Mouse (Mus musculus) layer of hippocampus, adult 9-10 months (tissue): ENCODE data around the gene Hist1h3c.
"Not testable (repeated sequence)": the region's sequence is repeated elsewhere in the genome, so short reads cannot be mapped to it uniquely, and the experiment has no call there.

Experiments
- DNase-seq: peaks from one replicate; pipeline ENCODE4 v3.0.0; 2022; ENCODE audit warnings: low spot score

Gene Hist1h3c

DNA sequence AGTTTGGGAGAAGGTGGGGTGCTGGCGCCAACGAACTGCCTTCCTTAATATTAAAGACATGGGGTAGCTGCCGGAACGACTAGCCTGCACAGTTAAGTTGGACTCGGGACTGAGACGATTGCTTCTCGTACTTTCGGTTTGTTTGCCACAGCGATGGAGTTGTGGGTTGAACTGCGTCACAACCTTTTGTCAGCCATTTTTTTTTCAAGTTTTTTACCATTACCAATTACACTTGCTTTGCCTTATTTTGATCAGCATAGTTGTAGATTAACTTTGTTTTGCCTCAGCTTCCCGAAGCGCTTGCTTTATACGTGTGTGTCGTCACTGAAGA, 5.5 kb downstream of the Hist1h3c start:
- DNase-seq = no peak

DNA sequence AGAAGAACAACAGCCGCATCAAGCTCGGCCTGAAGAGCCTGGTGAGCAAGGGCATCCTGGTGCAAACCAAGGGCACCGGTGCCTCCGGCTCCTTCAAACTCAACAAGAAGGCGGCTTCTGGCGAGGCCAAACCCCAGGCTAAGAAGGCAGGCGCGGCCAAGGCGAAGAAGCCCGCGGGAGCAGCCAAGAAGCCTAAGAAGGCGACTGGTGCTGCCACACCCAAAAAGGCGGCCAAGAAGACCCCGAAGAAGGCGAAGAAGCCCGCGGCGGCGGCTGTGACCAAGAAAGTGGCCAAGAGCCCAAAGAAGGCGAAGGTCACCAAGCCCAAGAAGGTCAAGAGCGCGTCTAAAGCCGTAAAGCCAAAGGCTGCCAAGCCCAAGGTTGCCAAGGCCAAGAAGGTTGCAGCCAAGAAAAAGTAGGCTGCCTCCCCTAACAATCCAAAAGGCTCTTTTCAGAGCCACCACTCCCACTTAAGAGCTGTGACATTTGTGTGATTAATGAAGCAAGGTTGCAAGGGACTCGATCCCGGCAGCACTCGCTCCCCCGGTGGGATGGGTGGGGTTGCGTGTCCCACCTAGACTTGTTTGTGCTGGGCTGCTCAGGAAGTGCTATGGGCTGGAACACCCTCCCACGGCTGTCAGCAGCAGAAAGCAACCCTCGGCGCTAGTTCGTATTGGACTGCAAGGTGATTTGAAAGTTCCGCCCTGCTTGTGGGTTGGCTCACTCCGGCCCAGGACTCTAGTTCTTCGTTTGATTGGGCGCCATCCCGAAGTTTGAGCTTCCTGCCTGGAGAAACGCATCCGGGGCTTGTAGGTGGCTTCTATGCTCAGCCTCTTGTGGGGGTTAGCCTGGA, 6.1 kb downstream of the Hist1h3c start:
- DNase-seq = peak; percentile 89

DNA sequence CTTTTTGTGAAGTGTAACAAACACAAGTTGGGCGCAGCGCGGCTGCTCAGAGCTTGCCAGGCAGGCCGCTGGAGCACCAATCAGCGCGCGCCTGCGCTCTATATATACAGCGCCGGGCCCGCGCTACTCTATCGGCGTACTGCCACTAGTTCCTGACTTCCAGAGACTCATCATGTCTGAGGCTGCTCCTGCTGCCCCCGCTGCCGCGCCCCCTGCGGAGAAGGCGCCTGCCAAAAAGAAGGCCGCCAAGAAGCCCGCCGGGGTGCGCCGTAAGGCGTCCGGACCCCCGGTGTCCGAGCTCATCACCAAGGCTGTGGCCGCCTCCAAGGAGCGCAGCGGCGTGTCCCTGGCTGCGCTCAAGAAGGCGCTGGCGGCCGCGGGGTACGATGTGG, 6.7 kb downstream of the Hist1h3c start, which contains the start of gene Hist1h1c:
Gene Hist1h1c, plus strand, starts transcription at position 132 of the 392 bp plus-strand sequence.
- peak; percentile 69 for DNase-seq

DNA sequence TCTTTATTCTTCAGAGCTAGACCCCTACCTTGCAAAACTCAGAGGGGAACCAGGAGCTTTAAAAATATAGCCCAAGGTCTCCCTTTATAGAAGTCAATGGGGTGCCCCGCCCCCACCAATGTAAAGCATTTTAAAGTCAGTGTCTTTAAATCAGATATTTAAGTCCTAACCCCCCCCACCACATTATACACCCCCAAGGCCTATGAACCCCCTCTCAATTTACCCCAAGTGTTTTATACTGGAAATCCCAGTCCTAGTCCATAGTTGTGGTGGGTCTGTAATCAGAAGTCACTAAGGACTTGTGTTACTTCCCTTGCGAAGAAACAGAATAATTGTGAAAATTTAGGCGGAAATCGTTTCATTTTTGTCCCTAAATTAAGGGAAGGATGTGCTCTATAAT, 7.4 kb downstream of the Hist1h3c start:
- DNase-seq = no peak

DNA sequence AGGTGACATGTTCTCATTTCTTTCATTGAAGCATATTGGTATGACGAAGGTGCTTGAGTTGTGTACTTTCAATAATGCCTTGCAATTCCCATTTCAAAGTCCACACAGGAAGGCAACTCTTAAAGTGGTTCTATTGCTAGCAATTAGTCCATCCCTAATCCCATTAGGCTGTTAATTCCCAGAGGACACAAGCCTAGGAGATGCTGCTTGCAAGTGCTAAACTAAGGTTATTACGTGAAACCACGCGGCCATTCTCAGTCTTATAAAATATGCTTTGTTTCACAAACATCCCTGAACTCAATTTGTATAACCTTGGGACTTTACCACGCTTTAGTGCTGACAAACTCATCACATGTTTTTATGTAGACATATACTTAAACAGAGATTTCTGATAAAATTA, 8.3 kb downstream of the Hist1h3c start:
- no peak for DNase-seq

DNA sequence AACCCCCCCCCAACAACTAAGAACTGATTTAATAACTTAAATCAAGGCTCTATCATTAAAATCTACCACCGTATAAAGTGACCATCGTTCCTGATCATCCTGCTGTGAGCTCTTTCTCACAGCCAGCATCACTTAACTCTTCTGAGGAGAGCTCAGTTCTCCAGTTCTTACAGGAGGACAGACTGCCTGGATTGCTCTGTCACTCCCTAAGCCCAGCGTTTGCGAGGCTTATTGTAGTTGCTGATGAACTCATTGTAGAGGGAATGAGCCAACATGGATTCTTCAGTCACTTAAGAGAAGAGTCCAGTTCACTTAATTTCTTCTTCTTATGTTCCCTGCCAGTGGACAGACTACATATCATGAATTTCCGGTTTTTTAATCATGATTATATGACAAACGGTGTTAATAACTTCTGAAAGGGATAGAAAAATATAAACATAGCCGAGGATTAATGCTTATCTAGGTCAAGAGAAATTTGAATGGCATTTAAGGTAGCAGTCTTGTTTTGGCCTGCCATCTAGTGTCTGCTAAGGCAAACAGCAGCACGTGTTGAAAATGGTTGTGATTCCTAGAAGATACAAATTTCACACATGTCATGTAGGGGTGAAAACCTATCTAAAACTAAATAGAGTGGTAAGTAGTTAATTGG, 13.1 kb downstream of the Hist1h3c start:
- DNase-seq = no peak

DNA sequence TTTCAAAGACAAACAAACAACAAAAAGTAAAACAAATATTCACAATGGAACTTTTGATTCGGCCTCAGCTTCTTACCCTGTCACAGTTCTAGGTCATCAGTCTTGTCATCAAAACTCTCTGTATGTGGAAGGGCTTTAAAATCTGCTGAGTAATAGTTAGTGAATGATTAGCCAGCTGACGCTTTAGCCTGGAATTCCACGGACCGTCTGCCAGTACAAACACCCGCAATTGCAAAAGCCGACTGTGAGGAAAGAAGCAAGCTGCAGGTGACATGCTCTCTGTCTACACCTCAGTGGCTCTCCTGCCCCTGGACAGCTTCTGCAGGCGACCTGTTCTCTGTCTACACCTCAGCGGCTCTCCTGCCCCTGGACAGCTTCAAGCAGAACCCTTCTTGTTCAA, 14.9 kb downstream of the Hist1h3c start:
- DNase-seq = no peak

DNA sequence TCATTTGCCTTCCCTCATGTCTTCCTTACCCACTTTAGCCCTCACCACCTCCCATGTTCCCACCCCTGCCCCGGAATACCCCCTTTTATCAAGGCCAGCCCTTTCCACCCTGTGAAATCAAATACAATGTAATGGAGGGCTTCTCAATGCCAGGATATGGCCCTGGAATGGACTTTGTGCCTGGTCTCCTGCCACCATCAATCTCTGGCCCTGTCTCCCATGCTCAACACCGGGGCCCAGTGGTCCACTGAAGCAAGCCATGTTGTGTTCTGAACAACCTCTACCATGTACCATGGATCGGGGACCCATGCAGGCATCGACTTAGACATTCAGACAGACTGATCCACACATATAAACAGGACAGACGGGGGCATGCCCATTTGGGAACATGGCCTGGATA, 15.7 kb downstream of the Hist1h3c start:
- DNase-seq = no peak

DNA sequence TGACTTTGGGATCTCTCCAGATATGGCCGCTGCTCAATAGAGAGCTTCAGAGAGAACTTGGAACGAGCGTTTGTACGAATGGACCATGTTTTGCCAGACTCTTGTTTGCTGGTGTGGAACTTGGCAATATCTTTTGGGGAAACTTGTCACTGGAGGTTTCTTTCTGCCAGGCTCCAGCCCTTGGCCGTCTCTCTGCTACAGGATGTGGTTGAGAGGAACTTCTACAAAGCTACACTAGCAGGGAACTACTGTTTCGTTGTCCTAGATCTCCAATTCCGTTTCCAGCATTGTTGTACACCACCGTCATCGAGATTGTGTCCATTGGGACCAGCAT, 16.2 kb downstream of the Hist1h3c start:
- no peak for DNase-seq

DNA sequence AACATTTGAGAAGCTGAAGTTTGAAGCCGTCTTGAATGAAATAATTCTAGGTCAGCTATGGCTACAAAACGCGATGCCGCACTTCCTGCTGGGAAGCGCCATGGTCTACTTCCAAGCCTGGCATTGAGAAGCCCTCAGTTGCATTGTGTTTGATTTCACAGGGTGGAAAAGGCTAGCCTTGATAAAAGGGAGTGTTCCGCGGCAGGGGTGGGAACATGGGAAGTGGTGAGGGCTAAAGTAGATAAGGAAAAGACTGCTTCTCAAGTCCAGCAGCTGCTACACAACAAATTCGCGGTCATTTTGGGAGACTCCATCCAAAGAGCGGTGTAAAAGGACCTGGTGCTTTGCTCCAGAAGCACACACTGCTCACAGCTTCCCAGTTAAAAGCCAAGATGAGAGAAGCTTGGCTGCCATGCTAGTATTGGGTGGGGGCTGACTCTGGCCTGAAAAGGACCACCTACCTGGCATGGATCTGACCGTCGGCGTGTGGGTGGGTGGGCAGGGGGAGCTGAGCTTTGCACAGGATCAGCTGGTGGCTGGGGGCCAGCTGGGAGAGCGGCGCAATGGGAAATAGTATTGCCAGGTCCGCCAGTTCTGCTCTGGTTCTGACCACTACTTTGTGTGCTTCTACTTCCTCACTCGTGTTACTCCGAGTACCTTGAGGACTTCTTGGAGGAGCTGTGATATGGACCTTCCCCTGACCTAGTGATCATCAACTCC, 16.8 kb downstream of the Hist1h3c start:
- no peak for DNase-seq

DNA sequence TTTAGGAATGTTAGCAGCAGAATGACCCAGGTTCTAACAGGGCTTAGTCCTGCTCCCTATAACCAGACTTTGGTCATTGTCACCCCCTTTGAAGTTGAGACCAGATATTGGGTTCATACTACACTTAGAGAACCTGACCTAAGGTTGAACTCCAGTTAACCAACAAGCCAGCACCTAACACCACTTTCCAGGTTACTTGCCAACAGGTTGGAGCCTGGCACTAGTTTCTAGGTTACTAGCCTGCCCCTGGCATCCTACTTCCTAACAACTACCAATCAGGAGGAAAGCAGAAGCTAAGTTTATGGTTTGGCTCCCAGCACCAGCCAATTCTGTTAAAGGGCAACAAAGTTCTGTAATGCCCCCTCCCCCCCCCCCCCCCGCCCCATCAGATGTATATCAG, 20.2 kb downstream of the Hist1h3c start:
- DNase-seq = no peak

DNA sequence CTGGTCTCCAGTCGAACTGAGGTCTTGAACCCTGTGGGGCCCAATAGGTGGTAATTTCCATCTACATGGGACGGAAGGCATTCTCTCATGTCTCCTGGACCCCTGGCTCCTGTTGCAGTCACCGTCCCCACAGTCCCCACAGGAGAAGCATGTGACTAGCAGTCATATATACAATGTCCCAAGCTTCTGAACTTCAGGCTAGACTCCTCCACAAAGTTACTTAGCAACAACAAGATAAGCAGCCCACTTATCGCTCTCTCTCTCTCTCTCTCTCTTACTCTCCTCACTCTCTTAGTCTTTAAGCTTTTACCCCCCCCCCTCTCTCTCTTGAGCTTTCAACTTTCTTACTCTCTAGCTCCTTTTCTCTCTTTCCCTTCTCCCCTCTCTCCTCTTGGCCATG, 21.2 kb downstream of the Hist1h3c start:
- DNase-seq = no peak

DNA sequence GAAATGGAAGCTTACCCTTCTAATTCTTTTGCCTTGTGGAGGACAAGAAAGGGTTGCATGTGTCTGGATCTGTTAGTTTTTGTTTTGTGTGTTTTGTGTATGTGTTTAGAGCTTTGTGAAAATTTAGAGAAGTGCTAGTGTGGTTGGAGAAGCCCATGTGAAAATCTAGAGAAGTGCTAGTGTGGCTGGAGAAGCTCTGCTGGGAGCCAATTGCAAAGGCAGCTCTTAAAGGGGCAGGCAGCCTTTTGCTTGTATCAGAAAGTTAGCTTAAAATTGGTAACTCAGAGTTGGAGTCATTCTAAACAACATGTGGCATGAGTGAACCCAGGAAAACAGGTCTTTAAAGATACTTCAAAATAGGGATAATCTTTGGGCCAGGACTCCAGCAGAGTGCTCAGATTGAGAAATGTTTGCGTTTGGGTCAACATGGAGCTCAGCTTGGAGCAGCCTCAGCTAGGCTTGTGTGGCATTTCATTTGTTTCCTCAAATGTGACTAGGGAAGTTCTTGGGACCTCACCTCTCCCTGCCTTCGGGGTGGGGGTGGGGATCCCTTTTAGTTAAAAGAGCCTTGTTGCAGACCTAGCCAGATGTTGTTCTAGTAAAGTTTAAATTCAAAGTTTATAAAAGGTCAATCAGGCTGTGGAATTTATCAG, 27.7 kb downstream of the Hist1h3c start:
- DNase-seq = not testable (repeated sequence)

DNA sequence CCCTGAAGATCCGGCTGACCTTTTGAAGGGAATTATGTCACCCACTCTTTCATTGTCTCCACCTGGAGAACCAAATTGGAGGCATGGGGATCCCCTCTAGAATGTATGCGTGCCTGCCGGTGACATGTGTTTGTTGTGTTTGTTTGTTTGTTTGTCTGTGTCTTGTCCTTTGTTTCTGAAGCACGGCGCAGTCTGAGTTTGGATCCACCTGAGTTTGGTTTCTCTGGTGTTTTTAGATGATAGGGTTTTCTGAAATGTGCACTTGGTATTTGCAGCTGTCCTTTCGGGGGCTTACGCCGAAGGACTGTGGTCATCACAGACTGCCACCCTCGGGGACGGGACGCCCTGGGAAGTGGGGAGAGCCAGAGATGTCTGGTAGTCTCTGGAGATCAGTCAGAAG, 28.2 kb downstream of the Hist1h3c start:
- no peak for DNase-seq

DNA sequence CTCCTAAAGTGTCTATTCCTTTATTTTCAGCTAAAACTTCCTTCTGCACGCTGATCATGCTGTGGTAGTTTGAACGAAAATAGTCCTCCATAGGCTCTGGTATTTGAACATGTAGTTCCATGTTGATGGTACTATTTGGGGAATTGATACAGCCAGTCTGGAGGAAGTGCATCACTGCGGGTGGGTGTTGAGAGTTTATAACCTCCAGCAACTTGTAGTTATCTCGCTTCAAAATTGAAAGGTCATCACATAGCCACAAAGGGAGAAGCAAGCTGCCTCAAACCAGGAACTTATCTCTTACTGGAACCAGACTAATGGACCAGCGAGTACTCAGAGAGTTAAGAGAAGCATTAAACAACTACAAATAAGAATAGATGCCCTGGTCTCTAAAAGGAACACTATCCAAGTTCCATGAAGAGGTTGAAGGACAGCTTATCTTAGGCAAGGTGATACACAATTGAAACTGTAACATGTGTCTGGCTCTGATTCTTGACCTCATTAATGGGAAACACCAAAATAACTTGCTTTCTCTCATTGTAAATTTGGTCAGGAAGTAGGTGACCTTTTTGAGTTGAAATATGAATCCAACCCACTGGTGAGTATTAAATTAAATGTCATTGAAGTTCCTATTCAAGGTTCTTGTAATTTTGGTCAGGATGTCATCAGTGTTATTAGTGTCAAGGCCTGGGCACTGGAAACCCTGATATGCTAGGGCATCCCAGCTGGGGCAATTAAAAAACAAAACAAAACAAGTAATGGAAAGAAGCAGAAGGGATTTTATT, 28.9 kb downstream of the Hist1h3c start:
- DNase-seq = no peak

DNA sequence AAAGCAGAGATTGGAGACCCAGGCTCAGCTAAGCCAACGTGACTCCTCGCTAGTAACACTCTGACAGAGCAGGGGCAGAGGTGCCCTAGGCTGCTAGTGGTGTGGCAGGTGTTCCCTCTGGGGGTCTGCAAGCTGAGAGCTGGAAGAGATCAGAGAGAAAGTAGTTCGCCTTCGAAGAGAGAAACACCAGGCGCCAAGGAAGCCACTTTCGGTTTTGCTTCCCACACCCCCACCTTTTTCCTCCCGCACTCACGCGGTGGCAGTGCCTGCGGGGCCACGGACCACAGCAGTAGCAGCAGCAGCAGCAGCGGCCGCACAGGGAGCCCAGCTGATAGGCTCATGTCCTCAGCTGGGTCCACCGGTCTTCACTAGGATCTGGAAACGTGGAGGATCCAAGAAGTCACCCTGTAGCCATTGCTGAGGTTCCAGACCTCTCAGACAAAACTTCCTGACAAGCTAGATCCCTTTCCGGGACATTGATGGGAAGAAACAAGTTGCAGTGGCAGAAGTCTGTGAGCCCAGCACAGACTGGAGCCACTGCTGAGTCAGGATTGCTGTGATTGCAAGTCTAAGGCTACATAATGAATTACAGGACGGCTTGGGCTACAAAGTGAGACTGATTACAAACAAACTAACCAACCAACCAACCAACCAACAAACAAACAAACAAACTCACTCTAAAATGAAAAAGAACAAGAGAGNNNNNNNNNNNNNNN, 34.9 kb downstream of the Hist1h3c start, which contains the start of gene Hfe:
Gene Hfe, minus strand, starts transcription at position 481 of the 716 bp plus-strand sequence.
- DNase-seq = no peak

DNA sequence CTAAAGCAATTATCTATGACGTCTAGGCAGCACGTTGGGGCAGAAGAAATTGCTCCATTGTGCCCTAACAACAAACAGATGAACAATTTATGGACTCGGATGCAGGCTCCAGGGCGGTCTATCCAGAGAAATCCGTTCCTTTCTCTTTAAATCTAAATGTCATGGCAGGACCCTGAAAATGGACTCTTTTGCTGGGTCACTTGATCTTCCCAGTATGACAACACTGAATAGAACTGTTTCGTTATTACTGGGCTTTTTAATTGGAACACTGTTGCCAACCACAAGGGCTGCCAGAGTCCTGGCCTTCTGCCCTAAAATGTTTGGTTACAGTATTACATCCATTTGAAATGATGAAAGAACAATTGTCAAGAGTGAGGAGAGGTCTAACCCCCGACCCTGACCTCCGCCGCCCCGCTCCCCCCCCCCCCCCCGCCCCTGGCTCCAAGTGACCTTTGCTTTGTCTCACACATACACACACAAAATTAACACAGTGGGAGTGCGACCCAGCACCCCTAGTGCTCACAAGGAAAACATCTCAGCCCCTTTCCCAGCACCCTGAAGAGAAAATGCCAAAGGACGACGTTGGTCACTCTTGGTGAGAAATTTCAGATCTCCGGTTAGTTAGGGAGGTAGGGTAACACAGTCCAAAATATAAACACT, 35.6 kb downstream of the Hist1h3c start:
- no peak for DNase-seq

DNA sequence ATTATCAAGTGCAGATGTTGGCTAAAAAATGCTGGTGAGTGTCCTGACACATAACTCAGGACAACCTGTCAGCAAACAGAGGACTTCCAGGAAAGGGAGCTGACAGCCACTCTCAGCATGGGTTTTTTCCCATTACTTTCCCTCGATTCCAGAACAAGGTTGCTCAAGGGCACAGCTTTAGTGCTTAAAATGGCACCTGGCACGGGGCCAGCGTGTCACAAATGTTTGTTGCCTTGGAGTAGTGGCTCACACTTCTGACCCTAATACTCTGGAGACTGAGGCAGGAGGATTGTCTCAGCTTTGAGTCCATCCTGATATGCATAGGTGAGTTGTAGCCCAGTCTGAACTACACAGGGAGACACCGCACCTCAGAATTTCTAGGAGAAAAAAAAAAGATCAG, 36.7 kb downstream of the Hist1h3c start:
- no peak for DNase-seq

DNA sequence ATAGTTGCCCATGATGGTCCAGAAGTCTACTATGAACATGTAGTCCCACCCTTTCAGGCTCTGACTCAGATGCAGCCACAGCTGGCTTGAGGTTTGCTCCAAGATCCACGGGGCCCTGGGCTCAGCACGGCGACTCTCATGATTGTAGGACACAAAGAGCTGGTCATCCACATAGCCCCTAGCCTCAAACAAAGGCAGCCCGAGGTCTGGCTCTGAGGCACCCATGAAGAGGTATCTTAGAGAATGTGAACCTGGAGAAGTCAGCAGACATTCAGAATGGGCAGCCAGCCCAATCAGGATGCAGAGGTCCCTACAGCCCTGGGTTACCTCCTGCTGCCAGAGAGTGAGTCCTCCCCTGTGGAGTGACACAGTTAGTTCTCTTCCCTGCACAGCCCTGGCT, 37.4 kb downstream of the Hist1h3c start:
- DNase-seq = no peak

DNA sequence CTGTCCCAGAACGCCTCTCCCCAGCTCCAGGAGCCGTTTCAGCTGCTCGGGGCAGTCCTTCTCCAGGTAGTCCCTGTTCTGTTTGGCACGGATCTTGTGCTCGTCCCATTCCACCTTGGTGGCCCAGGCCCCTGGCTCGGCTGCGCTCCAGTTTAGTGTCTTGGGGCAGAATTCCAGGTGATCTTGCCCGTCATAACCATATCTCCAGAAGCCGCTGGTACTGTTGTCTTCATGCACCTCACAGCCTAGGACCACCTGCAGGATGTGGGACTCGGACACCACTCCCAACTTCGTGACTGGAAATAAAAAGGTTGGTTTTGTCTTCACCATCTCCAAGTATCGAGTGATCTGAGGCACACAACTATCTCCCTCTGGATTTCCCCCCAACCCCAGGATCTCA, 38.6 kb downstream of the Hist1h3c start:
- no peak for DNase-seq
